Mouse (Mus musculus): ENCODE measurements at regions not wholly inside any gene's neighbourhood (a gene's known extent, or its start where the extent isn't known, plus 50 kb on each side); places are given as distances from the start of the nearest gene placed in this dataset.

- ATAC-seq (no peak), DNase-seq (ENCODE audit: low spot score) (no peak)
- Histone ChIP-seq H3K4me1 (ENCODE audit: insufficient read depth, low read length) (no peaks in the 10 kb centered on the region), H3K27me3 (ENCODE audit: insufficient read depth, low read length) (no peaks in the 10 kb centered on the region), H3K4me3 (ENCODE audit: low read length) (no peak overlapping the region), H3K9ac (replicated peaks; ENCODE audit: low read length) (no peak overlapping the region), H3K9me3 (ENCODE audit: low read length) (no peaks in the 10 kb centered on the region), H3K27ac (no peak overlapping the region), H3K4me2 (ENCODE audit: low read depth, low read length) (no peak overlapping the region), H3K36me3 (ENCODE audit: insufficient read depth, low read length) (no peaks in the 10 kb centered on the region)
- TF ChIP-seq CTCF (IDR thresholded peaks at IDR 0.05; ENCODE audit: low read depth) = no peak
- 42% methylated on average over 6 of the region's 6 CpGs for WGBS
These were observed 68.4 kb upstream of the Usp27x start for GRCm38 (mm10) chrX:7443996-7444421.

GRCm38 (mm10) chrX:7435375-7436042, 59.9 kb upstream of the Usp27x start:
- H3K4me3 ChIP-seq (ENCODE audit: low read length) = no peak overlapping the region
- no peaks in the 10 kb centered on the region for H3K36me3 ChIP-seq (ENCODE audit: insufficient read depth, low read length)
- no peak overlapping the region for H3K9ac ChIP-seq (replicated peaks; ENCODE audit: low read length)
- H3K4me2 ChIP-seq (ENCODE audit: low read depth, low read length) = no peak overlapping the region
- no peaks in the 10 kb centered on the region for H3K4me1 ChIP-seq (ENCODE audit: insufficient read depth, low read length)
- DNase-seq (ENCODE audit: low spot score) (no peak), ATAC-seq (no peak)
- TF ChIP-seq CTCF (IDR thresholded peaks at IDR 0.05; ENCODE audit: low read depth) = no peak
- no peaks in the 10 kb centered on the region for H3K27me3 ChIP-seq (ENCODE audit: insufficient read depth, low read length)
- WGBS = 82% methylated on average over 2 of the region's 2 CpGs
- no peak overlapping the region for H3K27ac ChIP-seq
- H3K9me3 ChIP-seq (ENCODE audit: low read length) = no peaks in the 10 kb centered on the region

- TF ChIP-seq CTCF (IDR thresholded peaks at IDR 0.05; ENCODE audit: low read depth) = no peak
These were observed 58.6 kb upstream of the Usp27x start for GRCm38 (mm10) chrX:7434268-7434667.

GRCm38 (mm10) chrX:7430456-7430855, 54.8 kb upstream of the Usp27x start:
- ATAC-seq (no peak), DNase-seq (ENCODE audit: low spot score) (no peak)
- no peak for TF ChIP-seq CTCF (IDR thresholded peaks at IDR 0.05; ENCODE audit: low read depth)
- Histone ChIP-seq H3K4me1 (ENCODE audit: insufficient read depth, low read length) (no peaks in the 10 kb centered on the region), H3K9me3 (ENCODE audit: low read length) (no peaks in the 10 kb centered on the region), H3K27me3 (ENCODE audit: insufficient read depth, low read length) (no peaks in the 10 kb centered on the region), H3K4me2 (ENCODE audit: low read depth, low read length) (no peak overlapping the region), H3K9ac (replicated peaks; ENCODE audit: low read length) (no peak overlapping the region), H3K27ac (no peak overlapping the region), H3K4me3 (ENCODE audit: low read length) (no peak overlapping the region), H3K36me3 (ENCODE audit: insufficient read depth, low read length) (no peaks in the 10 kb centered on the region)
- WGBS = 93% methylated on average over 1 of the region's 1 CpGs

More at GRCm38 (mm10) chrX:7434268-7434667, 58.6 kb upstream of the Usp27x start:
- Histone ChIP-seq H3K4me1 (ENCODE audit: insufficient read depth, low read length) (no peaks in the 10 kb centered on the region), H3K27me3 (ENCODE audit: insufficient read depth, low read length) (no peaks in the 10 kb centered on the region), H3K36me3 (ENCODE audit: insufficient read depth, low read length) (no peaks in the 10 kb centered on the region), H3K4me2 (ENCODE audit: low read depth, low read length) (no peak overlapping the region), H3K4me3 (ENCODE audit: low read length) (no peak overlapping the region), H3K27ac (no peak overlapping the region), H3K9ac (replicated peaks; ENCODE audit: low read length) (no peak overlapping the region), H3K9me3 (ENCODE audit: low read length) (no peaks in the 10 kb centered on the region)
- no peak for ATAC-seq
- 57% methylated on average over 2 of the region's 2 CpGs for WGBS
- DNase-seq (ENCODE audit: low spot score) = no peak

GRCm38 (mm10) chrX:7429524-7429865, 53.9 kb upstream of the Usp27x start:
- no peak for DNase-seq (ENCODE audit: low spot score)
- Histone ChIP-seq H3K4me3 (ENCODE audit: low read length) (no peak overlapping the region), H3K27ac (no peak overlapping the region), H3K27me3 (ENCODE audit: insufficient read depth, low read length) (no peaks in the 10 kb centered on the region), H3K4me1 (ENCODE audit: insufficient read depth, low read length) (no peaks in the 10 kb centered on the region), H3K4me2 (ENCODE audit: low read depth, low read length) (no peak overlapping the region), H3K36me3 (ENCODE audit: insufficient read depth, low read length) (no peaks in the 10 kb centered on the region), H3K9me3 (ENCODE audit: low read length) (no peaks in the 10 kb centered on the region), H3K9ac (replicated peaks; ENCODE audit: low read length) (no peak overlapping the region)
- 35% methylated on average over 5 of the region's 5 CpGs for WGBS
- no peak for TF ChIP-seq CTCF (IDR thresholded peaks at IDR 0.05; ENCODE audit: low read depth)
- no peak for ATAC-seq

- no peak overlapping the region for H3K9ac ChIP-seq (replicated peaks; ENCODE audit: low read length)
- TF ChIP-seq CTCF (IDR thresholded peaks at IDR 0.05; ENCODE audit: low read depth) = no peak
- peak overlapping the region; percentile 18; the same call in 1 of the 2 replicates for H3K4me2 ChIP-seq (ENCODE audit: low read depth, low read length)
- DNase-seq (ENCODE audit: low spot score) = peak; percentile 56
- H3K4me1 ChIP-seq (ENCODE audit: insufficient read depth, low read length) = no peaks in the 10 kb centered on the region
- H3K27ac ChIP-seq = no peak overlapping the region
- WGBS = 43% methylated on average over 20 of the region's 20 CpGs
- H3K27me3 ChIP-seq (ENCODE audit: insufficient read depth, low read length) = no peaks in the 10 kb centered on the region
- ATAC-seq = peak; percentile 87
- H3K36me3 ChIP-seq (ENCODE audit: insufficient read depth, low read length) = no peaks in the 10 kb centered on the region
- H3K9me3 ChIP-seq (ENCODE audit: low read length) = no peaks in the 10 kb centered on the region
- H3K4me3 ChIP-seq (ENCODE audit: low read length) = no peak overlapping the region
These were observed 53.2 kb upstream of the Usp27x start for GRCm38 (mm10) chrX:7428621-7429523.

All from hindbrain, postnatal 0 days (tissue).